Mouse (Mus musculus) heart, adult 2 months (tissue): ENCODE measurements around the gene Farsa.

Experiments
- CTCF ChIP-seq: fragments of 200-600 bp; IDR thresholded peaks from 2 replicates; pipeline ENCODE4 v1.8.1; 2022; ENCODE audit warnings: antibody characterized with exemption, mild to moderate bottlenecking, moderate library complexity
- POLR2A ChIP-seq: fragments of 200-500 bp; IDR thresholded peaks from 2 replicates; pipeline ENCODE4 v1.6.1; 2011; ENCODE audit warnings: mild to moderate bottlenecking, low read depth, low read length, control low read depth; ENCODE audit not compliant: insufficient read depth

- no peak for TF ChIP-seq CTCF
- no peak for TF ChIP-seq POLR2A
Observed at GRCm38 (mm10) chr8:84901752-84902151, 45.0 kb downstream of the Farsa start, which contains the start of gene Klf1.
